Mouse (Mus musculus): ENCODE measurements at regions not wholly inside any gene's neighbourhood (a gene's known extent, or its start where the extent isn't known, plus 50 kb on each side); places are given as distances from the start of the nearest gene placed in this dataset.

DNA sequence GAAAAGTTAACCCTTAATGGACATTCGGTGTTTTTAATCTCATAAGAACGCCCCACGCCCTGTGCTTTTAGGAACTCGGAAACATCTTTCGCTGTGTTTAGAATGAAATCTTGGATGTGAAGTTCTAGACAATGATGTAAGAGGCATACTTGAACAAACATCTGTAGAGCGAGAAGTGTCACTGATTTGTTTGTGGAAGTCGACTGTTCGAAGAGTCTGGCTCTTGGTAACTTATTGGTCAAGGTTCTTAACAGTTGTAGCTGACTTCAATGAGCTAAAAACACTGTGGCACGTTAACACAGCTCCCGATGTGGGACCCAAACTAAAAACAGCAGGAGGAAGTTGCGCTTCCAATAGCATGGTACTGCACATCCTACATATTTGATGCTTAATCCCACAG lies 72.0 kb upstream of the 4933415F23Rik start:
- TF ChIP-seq GATA1 (IDR thresholded peaks at IDR 0.05; ENCODE audit: low read length) = no peak

DNA sequence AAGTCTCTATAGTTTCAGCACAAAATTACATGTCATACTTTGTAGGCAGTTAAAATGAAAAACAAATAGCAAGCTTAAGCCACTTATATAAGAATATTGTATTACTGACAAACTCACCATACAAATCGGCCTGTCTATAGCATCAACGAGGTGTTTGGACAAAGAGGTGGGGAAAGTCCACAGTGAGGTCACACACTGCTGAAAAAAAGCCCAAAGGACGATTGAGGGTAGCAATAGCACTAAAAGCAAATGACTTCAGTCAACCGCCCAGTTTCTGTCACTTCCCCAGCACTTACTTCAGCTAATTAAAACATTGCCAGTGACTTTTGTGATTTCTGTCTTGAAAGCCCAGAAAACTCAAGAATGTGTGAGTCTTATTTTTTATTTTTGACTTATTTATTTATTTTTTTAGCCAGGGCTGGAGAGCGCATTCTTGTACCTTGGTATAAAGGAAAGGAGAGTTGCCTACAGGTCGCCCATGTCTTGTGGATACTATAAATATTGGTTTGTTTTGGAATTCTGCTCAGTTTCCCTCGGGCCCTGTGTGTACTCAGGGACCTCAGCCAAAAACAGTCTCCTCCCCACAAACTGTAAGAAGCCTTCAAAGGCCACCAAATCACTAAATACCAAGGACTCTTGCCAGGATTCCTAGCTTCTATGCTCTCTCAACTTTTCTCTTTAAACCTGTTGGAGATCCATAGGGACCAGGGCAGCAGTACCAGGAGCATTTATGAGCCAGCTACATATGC lies 71.2 kb upstream of the 4933415F23Rik start:
- no peak for TF ChIP-seq GATA1 (IDR thresholded peaks at IDR 0.05; ENCODE audit: low read length)

DNA sequence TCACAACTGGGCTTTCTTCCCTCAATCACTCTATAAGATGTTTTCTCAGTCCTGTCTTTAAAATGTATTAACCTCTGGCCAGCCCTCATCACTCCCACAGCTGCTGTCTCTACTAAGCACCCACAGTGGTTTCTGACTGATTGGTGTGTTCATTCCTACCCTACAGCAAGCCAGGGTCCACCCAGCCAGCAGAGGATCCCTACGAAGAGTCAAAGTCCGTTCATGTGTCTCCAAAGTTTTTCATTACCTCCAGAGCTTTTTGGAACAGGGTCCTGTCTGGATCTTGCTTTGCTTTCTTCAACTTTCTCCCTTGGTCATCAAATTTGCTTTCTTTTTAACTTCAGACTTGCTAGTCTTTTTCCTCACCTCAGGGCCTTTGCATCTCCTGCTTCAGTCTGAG lies 69.3 kb upstream of the 4933415F23Rik start:
- TF ChIP-seq GATA1 (IDR thresholded peaks at IDR 0.05; ENCODE audit: low read length) = no peak

DNA sequence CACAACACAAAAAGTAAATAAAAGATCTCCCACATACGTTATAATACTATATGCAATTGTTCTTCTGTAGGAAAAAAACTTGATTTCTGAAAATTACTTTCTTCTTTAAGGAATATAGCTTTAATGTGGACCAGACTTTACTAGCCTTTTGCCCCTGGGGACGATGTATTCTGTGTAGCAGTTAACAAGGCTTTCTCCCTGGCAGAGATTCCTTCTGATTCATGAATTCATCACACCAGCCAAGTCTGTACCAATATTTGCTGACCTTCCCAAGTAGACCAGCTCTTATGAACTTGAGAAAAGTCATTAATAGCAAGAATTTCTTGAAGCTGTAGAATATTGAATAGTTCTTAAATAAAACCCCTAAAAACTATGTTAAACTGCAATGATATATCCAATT lies 68.7 kb upstream of the 4933415F23Rik start:
- TF ChIP-seq GATA1 (IDR thresholded peaks at IDR 0.05; ENCODE audit: low read length) = no peak

DNA sequence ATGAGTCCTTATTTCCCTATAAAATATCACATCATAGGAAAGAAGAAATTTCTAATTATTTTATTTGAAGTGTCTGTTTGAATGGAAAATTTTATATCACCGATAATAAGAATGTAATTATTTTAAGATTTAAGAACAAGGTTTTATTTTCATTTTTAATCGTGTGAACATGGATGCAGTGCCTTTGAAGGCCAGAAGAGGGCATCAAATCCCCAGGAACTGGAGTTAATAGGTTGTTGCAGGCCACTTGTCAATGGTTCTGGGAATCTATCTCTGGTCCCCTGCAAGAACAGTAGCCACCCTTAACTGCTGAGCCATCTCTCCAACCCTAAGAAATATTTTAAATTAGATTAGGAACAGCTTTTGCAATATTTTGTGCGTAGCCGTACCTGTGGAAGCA lies 66.5 kb upstream of the 4933415F23Rik start:
- no peak for TF ChIP-seq GATA1 (IDR thresholded peaks at IDR 0.05; ENCODE audit: low read length)

DNA sequence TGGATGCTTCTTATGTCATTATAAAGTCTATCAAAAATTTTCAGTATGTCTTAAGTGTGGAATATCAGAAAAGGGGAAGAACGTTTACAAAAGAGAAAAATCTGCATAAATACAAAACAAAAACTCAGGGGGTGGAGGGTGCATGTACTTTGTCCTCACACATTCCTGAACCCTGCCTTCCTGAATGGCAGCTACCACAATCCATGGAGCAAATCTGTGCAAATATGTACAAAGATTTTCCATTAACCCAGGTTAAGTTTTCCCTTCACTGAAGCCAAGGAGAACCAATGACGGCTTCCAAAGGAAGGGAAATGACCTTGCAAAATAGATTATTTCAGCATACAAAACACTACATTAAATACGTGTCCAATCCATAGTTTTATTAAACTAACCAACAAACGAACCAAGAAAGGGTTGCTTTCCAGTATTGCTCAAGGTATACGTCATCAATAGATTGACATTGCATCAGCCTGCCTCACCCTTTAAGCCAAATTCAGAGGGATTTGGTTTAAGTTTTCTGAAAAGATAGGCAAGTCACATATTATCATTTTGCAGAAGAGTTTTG lies 61.4 kb upstream of the 4933415F23Rik start:
- TF ChIP-seq GATA1 (IDR thresholded peaks at IDR 0.05; ENCODE audit: low read length) = no peak

DNA sequence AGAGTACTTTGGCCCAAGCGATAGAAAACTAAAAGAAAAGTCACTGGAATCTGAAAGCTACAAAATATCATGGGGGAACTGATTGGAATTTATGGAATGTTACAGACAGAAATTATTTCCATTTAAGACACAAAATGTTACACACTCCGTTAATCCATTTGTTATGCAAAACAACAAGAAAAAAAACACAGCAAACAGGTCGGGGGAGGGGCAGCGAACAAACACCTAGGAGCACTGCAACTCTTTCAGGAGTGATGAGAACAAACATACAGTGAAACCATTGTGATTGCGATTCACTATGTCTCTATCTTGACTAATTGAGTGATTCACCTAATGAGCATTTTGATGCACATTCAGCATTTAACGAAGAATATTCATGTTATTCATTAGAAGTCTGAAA lies 60.7 kb upstream of the 4933415F23Rik start:
- no peak for TF ChIP-seq GATA1 (IDR thresholded peaks at IDR 0.05; ENCODE audit: low read length)
